Mouse (Mus musculus) adipocyte (in vitro differentiated cells): Measurements from ENCODE around the gene Cdc42ep2.

Experiments used
- DNase-seq: peaks from one replicate; pipeline ENCODE4 v3.0.0-alpha.2; 2016; ENCODE audit warnings: low spot score

Gene Cdc42ep2

DNA sequence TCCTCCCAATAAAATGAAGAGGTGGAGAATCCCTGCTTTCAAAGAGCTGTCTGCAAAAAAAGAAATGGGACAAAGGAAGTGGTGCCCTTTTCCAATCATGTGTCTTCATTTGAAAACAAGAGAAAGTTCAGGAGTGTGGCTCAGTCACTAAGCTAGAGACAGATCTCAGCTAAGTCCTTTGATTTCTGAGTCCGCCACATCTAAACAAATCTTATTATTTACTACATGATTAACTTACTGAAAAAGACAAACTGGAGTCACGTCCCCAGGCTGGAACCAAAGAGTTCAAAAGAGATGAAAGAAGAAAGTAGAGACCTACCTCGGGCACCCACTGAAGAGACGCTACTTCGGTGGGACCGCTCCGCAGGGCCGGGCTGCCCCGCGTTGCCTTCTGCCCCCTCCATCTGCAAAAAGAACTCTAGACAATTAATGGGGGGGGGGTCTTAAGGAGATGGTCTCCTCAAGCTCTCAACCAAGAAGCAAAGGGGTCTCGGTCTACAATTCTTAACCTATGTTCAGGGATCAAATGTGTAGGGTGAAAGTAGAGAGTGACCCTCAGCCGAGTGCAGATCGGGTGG is 50.1 kb downstream of the Cdc42ep2 start:
- no peak for DNase-seq

DNA sequence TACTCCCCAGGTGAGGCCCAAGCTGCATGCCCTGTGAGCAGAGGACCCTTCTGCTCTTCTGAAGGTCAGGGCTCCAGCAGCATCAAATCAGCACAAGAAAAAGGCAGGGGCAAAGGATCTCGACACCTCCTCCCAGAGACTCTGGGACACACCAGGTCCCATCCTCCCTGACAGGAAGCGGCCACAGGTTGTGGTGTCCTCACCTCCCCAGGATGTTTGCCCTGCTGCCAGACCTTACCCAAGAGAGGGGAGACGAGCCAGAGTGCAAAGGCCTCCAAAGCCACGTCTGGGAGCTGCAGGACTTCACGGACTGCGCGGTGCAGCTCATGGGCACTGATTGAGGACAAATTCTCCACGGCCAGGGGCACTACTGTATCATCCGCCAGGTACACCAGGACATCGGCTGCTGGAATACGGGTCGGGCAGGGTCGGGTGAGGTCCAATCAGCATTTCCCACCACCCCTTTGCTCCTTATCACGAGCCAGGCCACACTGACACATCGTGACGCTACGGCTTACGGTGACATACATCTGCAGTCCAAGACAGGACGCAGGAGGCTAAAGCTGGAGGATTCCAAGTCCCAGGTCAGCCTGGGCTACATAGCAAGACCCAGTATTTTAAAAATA is 51.6 kb downstream of the Cdc42ep2 start:
- DNase-seq = no peak

DNA sequence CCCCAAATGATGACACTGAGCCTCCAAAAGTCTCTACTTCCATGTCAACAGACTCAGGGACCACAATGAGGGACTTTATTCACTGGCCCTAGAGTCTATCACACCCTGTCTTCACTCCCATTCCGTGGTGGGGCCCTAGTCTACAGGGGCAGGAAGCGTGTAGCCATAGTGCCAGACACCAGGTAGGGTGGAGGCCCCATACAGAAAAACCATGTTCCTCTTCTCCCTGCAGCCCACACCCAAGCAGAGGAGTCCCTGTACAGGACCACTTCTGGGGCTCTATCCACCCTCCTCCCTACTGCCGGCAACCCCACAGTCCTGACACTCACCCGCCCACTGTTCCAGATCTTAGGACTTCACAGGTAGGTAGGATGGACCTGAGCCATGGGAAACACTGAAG is 52.1 kb downstream of the Cdc42ep2 start:
- no peak for DNase-seq

DNA sequence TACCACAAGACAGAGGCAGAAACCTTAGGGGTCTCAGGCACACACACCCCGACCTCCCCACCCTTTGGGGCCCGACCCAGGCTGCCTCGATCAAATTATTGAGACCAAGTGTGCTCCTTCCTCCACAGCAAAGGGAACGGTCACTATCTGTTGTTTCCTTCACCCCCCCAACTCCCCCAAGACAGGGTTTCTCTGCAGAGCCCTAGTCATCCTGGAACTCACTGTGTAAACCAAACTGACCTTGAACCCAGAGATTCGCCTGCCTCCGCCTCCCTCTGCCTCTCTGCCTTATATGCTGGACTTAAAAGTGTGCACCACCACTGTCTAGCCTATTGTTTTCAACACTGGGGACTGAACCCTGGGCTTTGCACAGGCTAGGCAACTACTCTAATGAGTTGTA is 52.9 kb downstream of the Cdc42ep2 start:
- DNase-seq = no peak

DNA sequence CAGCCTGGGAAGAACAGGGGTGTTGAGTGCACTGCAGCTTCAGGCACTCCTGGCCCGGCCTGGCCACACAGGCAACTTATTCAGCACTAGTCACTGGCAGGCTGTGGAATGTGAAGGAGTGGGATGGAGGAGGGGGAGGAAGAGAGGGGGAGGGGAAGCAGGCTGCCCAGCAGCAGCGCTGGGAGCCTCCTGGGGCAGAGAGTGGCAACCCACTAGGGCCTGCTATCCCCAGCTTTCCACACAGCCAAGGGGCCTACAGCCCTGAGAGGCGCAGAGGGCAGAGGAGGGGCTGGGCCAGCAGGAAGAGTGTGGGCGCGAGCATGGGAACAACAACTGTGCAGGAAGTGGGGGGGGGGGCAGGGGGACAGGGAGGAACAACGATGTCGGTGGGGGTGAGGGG is 53.3 kb downstream of the Cdc42ep2 start:
- no peak for DNase-seq

DNA sequence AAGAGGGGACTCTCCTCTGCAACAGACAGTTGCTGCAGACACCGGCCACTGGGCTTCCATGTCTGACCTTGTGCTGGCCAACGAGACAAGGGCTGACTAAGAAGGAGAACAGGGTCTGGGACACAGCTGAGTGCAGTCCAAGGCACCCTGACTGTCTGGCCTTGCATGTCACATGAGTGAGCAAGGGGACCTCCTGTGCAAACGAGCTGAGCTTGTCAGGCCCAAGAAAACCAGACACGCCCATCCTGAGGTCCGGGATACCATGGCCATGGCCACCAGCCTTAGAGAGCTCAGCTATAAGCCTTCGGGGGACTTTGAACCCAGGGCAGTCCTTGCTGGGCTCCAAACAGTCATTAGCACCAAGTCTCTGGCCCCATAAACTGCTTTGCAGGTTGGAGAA is 56.5 kb downstream of the Cdc42ep2 start:
- no peak for DNase-seq
